Mouse (Mus musculus): ENCODE measurements at regions not wholly inside any gene's neighbourhood (a gene's known extent, or its start where the extent isn't known, plus 50 kb on each side); places are given as distances from the start of the nearest gene placed in this dataset.

DNA sequence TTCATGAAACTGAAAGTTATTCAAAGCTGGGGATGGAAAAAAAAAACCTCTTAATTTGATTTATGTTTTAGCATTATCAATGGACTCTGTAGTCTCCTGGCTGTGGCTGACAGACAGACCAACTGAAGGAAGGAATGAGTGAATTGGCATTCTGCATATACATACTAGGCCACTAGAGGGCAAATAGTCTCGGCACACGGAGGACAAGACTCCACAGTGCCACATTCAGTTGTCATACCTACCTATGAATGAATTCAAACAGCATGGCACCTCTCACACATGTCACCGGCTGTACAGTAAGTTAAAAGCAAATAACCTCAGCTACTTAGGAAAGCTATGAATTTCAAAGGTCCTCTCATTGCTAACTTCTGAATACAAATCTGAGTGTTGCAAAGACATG lies 200.5 kb downstream of the Rab11fip2 start:
- peak; percentile 5 for DNase-seq (ENCODE audit: low spot score)

- no peak for DNase-seq (ENCODE audit: low spot score)
Measured at GRCm38 (mm10) chr19:59761218-59761617, 182.2 kb downstream of the Rab11fip2 start.

- no peak for DNase-seq (ENCODE audit: low spot score)
Measured at GRCm38 (mm10) chr19:59784401-59785046, 158.9 kb downstream of the Rab11fip2 start.

GRCm38 (mm10) chr19:59831304-59831703 lies 112.2 kb downstream of the Rab11fip2 start:
- DNase-seq (ENCODE audit: low spot score): no peak

- no peak for DNase-seq (ENCODE audit: low spot score)
Measured at GRCm38 (mm10) chr19:59837138-59837537, 106.3 kb downstream of the Rab11fip2 start.

- DNase-seq (ENCODE audit: low spot score): no peak
Measured at GRCm38 (mm10) chr19:59837628-59838027, 105.8 kb downstream of the Rab11fip2 start.

- DNase-seq (ENCODE audit: low spot score): no peak
Measured at GRCm38 (mm10) chr19:59844270-59844669, 99.2 kb downstream of the Rab11fip2 start.

DNA sequence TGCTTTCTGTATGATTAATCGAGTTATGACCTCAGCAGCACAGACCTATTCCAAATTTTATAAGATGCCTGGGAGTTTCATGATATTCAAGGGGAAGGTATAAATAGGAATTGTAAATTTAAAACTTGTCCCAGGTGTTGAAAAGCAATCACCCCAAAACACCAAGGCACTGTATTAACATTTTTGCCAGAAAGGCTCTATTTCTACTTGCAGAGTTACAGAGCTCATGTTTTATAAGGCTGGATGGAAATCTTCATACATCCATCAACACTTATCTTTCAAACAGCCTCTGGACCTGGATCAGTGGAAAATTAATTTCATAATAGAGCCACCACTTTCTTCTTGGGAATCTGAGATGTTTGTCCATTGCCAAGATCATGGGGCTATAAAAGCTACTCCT lies 96.6 kb downstream of the Rab11fip2 start:
- DNase-seq (ENCODE audit: low spot score): no peak

DNA sequence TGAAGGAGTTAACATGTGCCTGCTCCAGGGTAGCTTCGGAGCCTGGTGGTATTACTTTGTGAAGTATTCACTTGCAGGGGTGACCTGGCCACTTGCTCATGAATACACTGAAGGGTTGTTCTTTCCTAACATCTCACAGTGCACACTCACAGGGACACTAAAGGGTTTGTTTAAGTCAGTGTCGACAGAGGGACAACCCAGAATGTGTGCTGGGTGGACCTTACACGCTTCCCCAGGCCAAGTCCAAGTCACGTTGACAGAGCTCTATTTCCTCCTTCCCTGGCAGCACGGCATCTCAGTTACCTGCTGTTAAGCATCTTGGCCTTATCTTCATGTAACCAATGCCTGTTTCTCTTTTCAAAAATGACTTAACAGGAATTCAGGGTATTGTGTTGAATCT lies 92.8 kb downstream of the Rab11fip2 start:
- DNase-seq (ENCODE audit: low spot score): no peak

- DNase-seq (ENCODE audit: low spot score): no peak
Measured at GRCm38 (mm10) chr19:59852011-59852738, 91.3 kb downstream of the Rab11fip2 start.
